Mouse (Mus musculus) spleen, adult 2 months (tissue): ENCODE data around the gene Defb22. TPM values are rescaled to one million over a fixed set of nuclear protein-coding genes. Genes with fewer than 3 reads are reported as not detected.
A peak's percentile ranks its signal among the peaks of the same experiment; 100 is the strongest.

Experiments
- DNase-seq, 2 experiments: peaks; one replicate each; pipeline versions ENCODE4 v3.0.0 to v3.0.0-alpha.2; 2012 to 2021; ENCODE audit warnings: low spot score in 2 of 2, low read depth in 1 of 2
- H3K27ac ChIP-seq: fragments of 200-500 bp; 2 replicates; pipeline ENCODE4 v1.5.1; 2012; ENCODE audit warnings: low read length, inconsistent platforms; ENCODE audit not compliant: insufficient read depth
- H3K27me3 ChIP-seq: fragments of 200-500 bp; 2 replicates; pipeline ENCODE4 v1.6.1; 2012; ENCODE audit warnings: mild to moderate bottlenecking, moderate library complexity, low read length, inconsistent platforms; ENCODE audit not compliant: control insufficient read depth, insufficient read depth
- H3K36me3 ChIP-seq: fragments of 200-500 bp; 2 replicates; pipeline ENCODE4 v1.6.1; 2012; ENCODE audit warnings: mild to moderate bottlenecking, low read length, inconsistent platforms; ENCODE audit not compliant: control insufficient read depth, insufficient read depth
- H3K4me1 ChIP-seq: fragments of 200-500 bp; 2 replicates; pipeline ENCODE4 v1.6.1; 2011; ENCODE audit warnings: inconsistent platforms; ENCODE audit not compliant: control insufficient read depth, insufficient read depth, insufficient read length
- H3K4me3 ChIP-seq: fragments of 200-500 bp; 2 replicates; pipeline ENCODE4 v1.5.1; 2011; ENCODE audit warnings: mild to moderate bottlenecking, inconsistent platforms; ENCODE audit not compliant: insufficient read depth, insufficient read length; ENCODE audit errors: extremely low read depth
- CTCF ChIP-seq: fragments of 200-500 bp; IDR thresholded peaks from 2 replicates; pipeline ENCODE4 v1.5.1; 2011; ENCODE audit warnings: mild to moderate bottlenecking, inconsistent platforms; ENCODE audit not compliant: insufficient read depth, insufficient read length, insufficient replicate concordance; ENCODE audit errors: extremely low read depth
- POLR2A ChIP-seq: fragments of 200-500 bp; IDR thresholded peaks from 2 replicates; pipeline ENCODE4 v1.6.1; 2011; ENCODE audit warnings: low read depth, low read length, inconsistent platforms
- WGBS: fragments of 180-500 bp; shearing (Covaris S2); methylation state at CpG from one replicate; pipeline ENCODE4 v1.1.7; 2018; 5-methylcytosine and 5-hydroxymethylcytosine counted together
- polyA plus RNA-seq: library from polyadenylated mRNA; depleted of rRNA; stranded (reverse); fragments of >200 nt; gene quantifications from 2 replicates; pipeline ENCODE4 v1.2.3, GENCODE M21; 2012

The Defb22 gene
- polyA plus RNA-seq, 1 experiment, result not detected

DNA sequence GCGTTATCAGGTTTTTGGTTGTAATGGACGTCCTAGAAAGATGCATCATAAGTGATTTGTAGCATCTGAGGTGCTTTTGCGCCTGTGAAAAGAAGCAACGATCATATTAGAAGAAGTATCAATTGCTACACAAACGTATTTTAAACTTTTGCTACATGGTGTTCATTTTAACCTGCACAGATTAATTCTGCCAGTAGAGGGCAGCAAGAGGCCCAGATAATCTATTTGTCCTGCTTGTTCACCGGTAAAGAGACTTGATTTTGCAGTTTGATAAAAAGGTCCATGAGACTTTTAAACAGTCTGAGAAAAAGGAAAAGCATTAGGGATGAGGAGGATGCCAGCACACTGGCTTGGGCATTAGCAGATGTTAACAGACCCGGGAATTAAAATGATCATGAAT lies 19.0 kb downstream of the Defb22 start:
- WGBS, result 25% methylated on average over 7 of the region's 7 CpGs
- peak overlapping the region; percentile 18; the same call in 1 of the 2 replicates for H3K4me3 ChIP-seq
- TF ChIP-seq POLR2A (no peak), CTCF (no peak)

DNA sequence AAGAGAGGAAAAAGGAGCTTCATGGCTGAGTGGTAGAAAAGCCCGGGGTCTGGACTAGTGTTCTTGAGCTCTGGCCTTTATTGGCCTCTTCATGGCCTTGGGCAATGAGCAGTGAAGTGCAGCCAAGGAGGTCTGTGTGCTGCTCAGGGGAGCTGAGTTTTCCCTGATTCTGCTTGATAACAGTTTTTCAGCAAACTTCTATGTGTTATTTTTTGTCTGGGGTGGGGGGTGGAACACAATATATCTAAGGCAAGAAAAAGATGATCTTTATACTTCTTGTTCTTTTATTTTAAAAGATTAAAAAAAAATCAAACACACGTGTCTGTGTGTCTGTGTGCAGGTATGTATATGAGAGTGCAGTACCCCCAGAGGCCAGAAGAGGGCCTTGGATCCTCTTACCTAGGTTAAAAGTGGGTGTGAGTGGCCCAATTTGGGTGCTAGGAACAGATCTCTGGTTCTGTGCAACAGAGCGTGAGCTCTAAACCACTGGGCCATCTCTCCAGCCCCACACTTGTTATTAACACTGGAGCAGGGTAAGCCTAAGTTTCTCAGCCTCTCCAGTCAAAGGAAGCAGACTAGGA lies 25.3 kb downstream of the Defb22 start, which contains the start of gene Defb23:
Defb23 (minus strand) TSS at position 51 of the 581 bp plus-strand sequence.
- DNase-seq, result no peak
- H3K27ac ChIP-seq, result no peak within 1 kb of the TSS
- 87% methylated on average over 3 of the region's 3 CpGs for WGBS
- H3K36me3 ChIP-seq, result no peaks in the 10 kb centered on the region
- H3K4me3 ChIP-seq, result no peak within 1 kb of the TSS
- H3K27me3 ChIP-seq, result no peaks in the 10 kb centered on the region
- no peaks in the 10 kb centered on the region for H3K4me1 ChIP-seq
- no peak for TF ChIP-seq POLR2A
- TF ChIP-seq CTCF, result no peak

More for the DNA sequence above, 19.0 kb downstream of the Defb22 start:
- Histone ChIP-seq H3K36me3 (no peaks in the 10 kb centered on the region), H3K27ac (no peak overlapping the region), H3K27me3 (no peaks in the 10 kb centered on the region), H3K4me1 (no peaks in the 10 kb centered on the region)
- DNase-seq, result no peak

DNA sequence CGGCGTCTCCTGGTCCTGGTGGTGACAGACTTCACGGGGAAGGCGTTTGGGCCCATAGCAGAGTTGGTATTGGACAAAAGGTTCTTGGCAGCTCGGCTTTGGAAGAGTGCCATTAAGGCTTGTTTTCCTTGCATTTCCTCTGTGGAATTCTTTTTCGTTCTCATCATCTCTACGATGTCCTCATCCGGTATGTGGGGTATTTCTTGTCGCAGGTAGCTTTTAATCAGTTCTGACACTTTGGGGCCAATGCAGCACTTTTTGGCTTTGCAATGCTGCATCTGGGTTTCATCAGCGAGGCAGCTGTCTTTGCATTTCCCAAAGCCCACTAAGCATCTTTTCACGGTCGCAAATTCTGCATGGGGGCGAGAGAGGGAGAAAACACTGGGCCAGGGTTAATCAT lies 30.7 kb downstream of the Defb22 start:
- DNase-seq, result no peak
- Histone ChIP-seq H3K36me3 (no peaks in the 10 kb centered on the region), H3K4me3 (no peak overlapping the region), H3K4me1 (no peaks in the 10 kb centered on the region), H3K27me3 (no peaks in the 10 kb centered on the region), H3K27ac (no peak overlapping the region)
- WGBS, result 76% methylated on average over 13 of the region's 13 CpGs
- TF ChIP-seq CTCF (no peak), POLR2A (no peak)

DNA sequence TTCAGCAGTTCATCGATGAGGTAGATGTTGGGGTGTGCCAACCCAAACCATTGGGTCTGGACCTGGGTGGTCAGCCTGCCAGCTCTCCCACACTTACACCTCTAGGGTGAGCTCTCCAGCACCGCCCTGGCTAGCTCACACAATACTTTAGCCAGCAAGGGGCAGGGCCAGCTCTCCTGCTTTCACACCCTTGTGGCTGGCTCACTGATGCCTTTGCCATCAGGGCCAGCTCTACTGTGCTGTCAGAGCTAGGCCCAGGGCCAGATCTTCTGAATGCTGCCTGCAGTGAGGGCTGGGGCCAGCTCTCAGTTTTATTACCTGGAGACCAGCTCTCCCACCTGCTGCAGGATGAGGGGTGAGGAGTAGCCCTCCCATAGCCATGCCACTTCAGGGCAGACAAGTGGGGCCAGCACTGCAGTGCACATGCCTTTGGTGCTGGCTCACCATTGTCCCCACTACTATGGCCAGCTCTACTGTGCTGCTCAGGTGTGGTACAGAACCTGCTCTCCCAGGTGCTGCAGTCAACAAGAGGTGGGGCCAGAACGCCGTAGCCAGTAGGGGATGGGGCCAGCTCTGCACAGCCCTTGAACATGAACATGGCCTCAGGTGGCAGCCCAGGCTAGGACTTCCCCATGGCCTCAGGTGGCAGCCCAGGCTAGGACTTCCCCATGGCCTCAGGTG lies 37.7 kb downstream of the Defb22 start:
- Histone ChIP-seq H3K4me1 (no peaks in the 10 kb centered on the region), H3K36me3 (no peaks in the 10 kb centered on the region), H3K27ac (no peak overlapping the region), H3K4me3 (no peak overlapping the region), H3K27me3 (no peaks in the 10 kb centered on the region)
- DNase-seq, result no peak
- TF ChIP-seq CTCF (no peak), POLR2A (no peak)
- 81% methylated on average over 4 of the region's 4 CpGs for WGBS

DNA sequence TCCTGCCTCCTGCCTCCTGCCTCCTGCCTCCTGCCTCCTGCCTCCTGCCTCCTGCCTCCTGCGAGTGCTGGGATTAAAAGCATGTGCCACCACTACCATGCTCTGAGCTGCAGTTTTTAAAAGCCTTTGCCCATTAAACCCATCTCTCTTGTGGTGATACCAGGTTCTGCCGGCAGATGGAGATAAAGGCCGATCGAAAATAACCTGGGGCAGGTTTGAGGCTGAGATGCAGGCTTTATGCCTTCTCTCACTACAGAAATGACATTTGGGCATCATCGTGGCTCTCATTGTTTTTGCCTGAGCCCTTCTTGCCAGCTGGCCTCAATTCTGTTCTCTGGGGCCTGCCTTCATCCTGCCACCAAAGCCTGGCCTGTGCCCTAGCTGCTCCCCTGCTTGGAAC lies 39.7 kb downstream of the Defb22 start:
- TF ChIP-seq POLR2A, result no peak
- no peak for TF ChIP-seq CTCF
- Histone ChIP-seq H3K36me3 (no peaks in the 10 kb centered on the region), H3K27me3 (no peaks in the 10 kb centered on the region), H3K4me1 (no peaks in the 10 kb centered on the region), H3K27ac (no peak overlapping the region), H3K4me3 (no peak overlapping the region)
- WGBS, result 4% methylated on average over 5 of the region's 5 CpGs
- peak in 1 of 2 experiments; percentile 26 for DNase-seq

DNA sequence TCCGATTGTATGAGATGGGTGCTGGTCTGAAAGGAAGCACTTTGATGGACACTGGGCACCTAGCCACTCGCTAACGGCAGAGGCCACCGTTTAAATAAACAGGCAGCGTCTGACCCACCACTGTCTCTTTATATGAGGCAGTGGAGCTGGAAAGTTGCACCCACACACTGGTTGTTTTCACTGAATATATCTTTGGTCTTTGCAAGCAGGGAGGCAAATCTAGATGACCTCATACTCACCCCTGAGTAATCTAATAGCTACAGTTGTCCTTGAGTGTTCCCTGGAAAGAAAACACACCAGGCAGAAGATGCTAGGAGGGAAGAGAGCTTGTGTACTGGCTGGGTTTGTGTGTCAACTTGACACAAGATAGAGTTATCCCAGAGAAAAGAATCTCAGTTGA lies 42.5 kb downstream of the Defb22 start:
- no peak overlapping the region for H3K27ac ChIP-seq
- no peak for TF ChIP-seq CTCF
- TF ChIP-seq POLR2A, result no peak
- no peak overlapping the region for H3K4me3 ChIP-seq
- H3K27me3 ChIP-seq, result no peaks in the 10 kb centered on the region
- 76% methylated on average over 5 of the region's 5 CpGs for WGBS
- no peaks in the 10 kb centered on the region for H3K36me3 ChIP-seq
- DNase-seq, result no peak
- H3K4me1 ChIP-seq, result no peaks in the 10 kb centered on the region

DNA sequence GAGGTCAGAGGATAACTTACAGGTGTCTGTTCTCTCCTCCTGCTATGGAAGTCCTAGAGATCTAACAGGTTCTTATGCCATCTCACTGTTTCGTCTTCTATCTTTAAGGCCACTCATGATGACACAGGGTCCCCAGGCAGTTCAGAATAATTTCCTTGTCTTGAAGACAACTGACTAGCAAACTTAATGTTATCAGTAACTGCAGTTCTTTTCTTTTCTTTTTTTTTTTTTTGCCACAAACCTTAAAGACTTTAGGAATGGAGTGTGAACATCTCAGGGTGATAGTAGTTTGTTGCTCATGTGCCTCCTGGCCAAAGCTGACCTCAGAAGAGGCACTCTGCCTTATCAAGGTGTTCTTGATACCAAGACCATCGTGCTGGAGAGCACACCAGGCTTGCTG lies 43.3 kb downstream of the Defb22 start:
- Histone ChIP-seq H3K27me3 (no peaks in the 10 kb centered on the region), H3K4me3 (no peak overlapping the region)
- 47% methylated on average over 2 of the region's 2 CpGs for WGBS

More for the DNA sequence above, 43.3 kb downstream of the Defb22 start:
- DNase-seq, result no peak
- H3K4me1 ChIP-seq, result no peaks in the 10 kb centered on the region
- TF ChIP-seq CTCF, result no peak
- TF ChIP-seq POLR2A, result no peak
- H3K27ac ChIP-seq, result no peak overlapping the region
- no peaks in the 10 kb centered on the region for H3K36me3 ChIP-seq
